8 mouse cellular contexts compared by ENCODE assay signal in the genomic region with DNA sequence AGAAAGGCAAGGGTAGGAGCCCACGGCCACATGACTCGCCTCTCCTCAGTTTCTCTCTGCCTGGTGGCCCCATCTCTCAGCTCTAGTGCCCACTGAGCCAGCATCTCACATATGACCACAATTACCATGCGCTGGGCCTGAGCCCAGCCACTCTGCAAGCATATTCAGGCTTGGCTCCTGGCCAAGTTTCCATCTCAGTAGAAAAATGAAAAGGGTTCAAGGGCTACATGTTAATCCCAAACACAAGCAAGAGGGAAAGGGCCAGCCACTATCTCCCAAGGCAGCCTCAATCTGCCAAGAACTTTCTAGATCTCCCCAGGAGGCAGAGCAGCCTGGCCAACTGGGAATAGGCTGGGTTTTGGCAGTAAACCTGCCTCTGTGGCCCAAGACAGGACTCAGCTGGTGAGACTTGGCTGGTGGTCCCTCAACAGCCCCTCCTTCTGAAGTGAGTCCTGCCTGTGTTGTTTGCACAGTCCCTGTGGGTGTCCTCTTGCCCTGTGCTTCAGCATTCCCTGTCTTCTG.
A peak's percentile ranks its signal among the peaks of the same experiment; 100 is the strongest.
DNase-seq lines count a peak whose midpoint lies in the region; ATAC-seq and TF ChIP-seq lines count a peak whose summit lies in the region.

No protein-coding gene starts in this region.

- H3K4me3 ChIP-seq in kidney, adult 2 months (ENCODE audit: insufficient read depth, low read depth, low read length) = no peak overlapping the region
- H3K4me3 ChIP-seq in lung, embryonic 15.5 days = no peak overlapping the region

- H3K9me3 ChIP-seq in lung, embryonic 15.5 days = no peaks in the 10 kb centered on the region

- no peak overlapping the region for H3K9ac ChIP-seq in lung, embryonic 15.5 days

- 61% methylated on average over 3 of the region's 3 CpGs for WGBS in kidney, adult 2 months
- 16% methylated on average over 3 of the region's 3 CpGs for WGBS in lung, embryonic 15.5 days

- no peak for TF ChIP-seq POLR2A in kidney, adult 2 months (IDR thresholded peaks at IDR 0.05; ENCODE audit: low read depth, low read length)

- peak; percentile 25 for DNase-seq in right cerebral cortex, postnatal 14 days
- no peak for DNase-seq in right cerebral cortex, adult 18-20 months
- peak; percentile 11 for DNase-seq in cerebellum, adult 9-10 months
- peak; percentile 57 for DNase-seq in heart, adult 8-10 months (ENCODE audit: low spot score)
- DNase-seq in kidney, adult 2 months = peak; percentile 81
- peak; percentile 58 for DNase-seq in skeletal muscle tissue, adult 2 months (ENCODE audit: low read depth, low spot score)

- H3K4me2 ChIP-seq in lung, embryonic 15.5 days = no peak overlapping the region

- H3K27ac ChIP-seq in kidney, adult 2 months (ENCODE audit: insufficient read depth, low read depth, low read length) = peak overlapping the region; percentile 51
- peak overlapping the region; percentile 88 for H3K27ac ChIP-seq in lung, embryonic 15.5 days

- H3K4me1 ChIP-seq in kidney, adult 2 months (ENCODE audit: control insufficient read depth, insufficient read depth, low read length) = peaks cover 14% of the 10 kb centered on the region
- H3K4me1 ChIP-seq in lung, embryonic 15.5 days = peaks cover 67% of the 10 kb centered on the region

- ATAC-seq in lung, embryonic 15.5 days (ENCODE audit: borderline replicate concordance, extremely low read depth, low FRiP score, low TSS enrichment) = peak; percentile 90
- ATAC-seq in activated CD4-positive, CD25-positive, alpha-beta regulatory T cell, adult 4 months = no peak

- no peak for TF ChIP-seq CTCF in kidney, adult 2 months (conservative IDR thresholded peaks at IDR 0.05; ENCODE audit: insufficient read depth, insufficient read length, low read depth, low read length)

- H3K36me3 ChIP-seq in kidney, adult 2 months (ENCODE audit: control insufficient read depth, insufficient read depth, low read length) = no peaks in the 10 kb centered on the region
- H3K36me3 ChIP-seq in lung, embryonic 15.5 days = no peaks in the 10 kb centered on the region

- H3K27me3 ChIP-seq in kidney, adult 2 months (replicated peaks; ENCODE audit: control insufficient read depth, insufficient read depth, low read length) = no peaks in the 10 kb centered on the region
- no peaks in the 10 kb centered on the region for H3K27me3 ChIP-seq in lung, embryonic 15.5 days
